Mouse (Mus musculus) spleen, adult 2 months (tissue): ENCODE data around the gene Ly6g6e.
"Not testable (repeated sequence)": the region's sequence is repeated elsewhere in the genome, so short reads cannot be mapped to it uniquely, and the experiment has no call there.

ENCODE experiments used
- CTCF ChIP-seq: fragments of 200-500 bp; IDR thresholded peaks from 2 replicates; pipeline ENCODE4 v1.5.1; 2011; ENCODE audit warnings: mild to moderate bottlenecking, inconsistent platforms; ENCODE audit not compliant: insufficient read depth, insufficient read length, insufficient replicate concordance; ENCODE audit errors: extremely low read depth
- POLR2A ChIP-seq: fragments of 200-500 bp; IDR thresholded peaks from 2 replicates; pipeline ENCODE4 v1.6.1; 2011; ENCODE audit warnings: low read depth, low read length, inconsistent platforms

- TF ChIP-seq POLR2A, CTCF: not testable (repeated sequence)
These were observed 43.0 kb upstream of the Ly6g6e start for GRCm38 (mm10) chr17:35033703-35034102.
